Mouse (Mus musculus) heart, postnatal 0 days (tissue): ENCODE data around the gene Fgfr2. TPM values are rescaled to one million over a fixed set of nuclear protein-coding genes. Genes with fewer than 3 reads are reported as not detected.

Experiments
- ATAC-seq: fragments of 200-750 bp; cut with Nextera tagmentation; 2 replicates; pipeline ENCODE4 v1.8.0; 2017; ENCODE audit warnings: low read depth, moderate number of reproducible peaks, moderate library complexity; ENCODE audit not compliant: insufficient read depth
- DNase-seq: peaks from one replicate; pipeline ENCODE4 v3.0.0-alpha.2; 2016; ENCODE audit warnings: low spot score
- H3K27ac ChIP-seq: fragments of 300-500 bp; sonication (generic); 2 replicates; pipeline ENCODE4 v1.5.1; 2014; ENCODE audit warnings: low read depth, mild to moderate bottlenecking
- H3K27me3 ChIP-seq: fragments of 300-500 bp; sonication (generic); 2 replicates; pipeline ENCODE4 v1.6.1; 2014; ENCODE audit warnings: low read length, mixed read lengths; ENCODE audit not compliant: control insufficient read depth, insufficient read depth
- H3K36me3 ChIP-seq: fragments of 300-500 bp; sonication (generic); replicated peaks from 2 replicates; pipeline ENCODE4 v1.6.1; 2014; ENCODE audit warnings: low read length, mixed read lengths; ENCODE audit not compliant: control insufficient read depth, insufficient read depth
- H3K4me1 ChIP-seq: fragments of 300-500 bp; sonication (generic); 2 replicates; pipeline ENCODE4 v1.6.1; 2014; ENCODE audit warnings: antibody characterized with exemption; ENCODE audit not compliant: control insufficient read depth, insufficient read depth
- H3K4me2 ChIP-seq: fragments of 300-500 bp; sonication (generic); 2 replicates; pipeline ENCODE4 v1.6.1; 2014; ENCODE audit warnings: low read depth, mild to moderate bottlenecking, low read length, moderate library complexity
- H3K4me3 ChIP-seq: fragments of 300-500 bp; sonication (generic); 2 replicates; pipeline ENCODE4 v1.5.1; 2014; ENCODE audit warnings: low read depth, low read length
- H3K9ac ChIP-seq: fragments of 300-500 bp; sonication (generic); replicated peaks from 2 replicates; pipeline ENCODE4 v1.6.1; 2014; ENCODE audit warnings: low read depth, low read length, mixed read lengths
- H3K9me3 ChIP-seq: fragments of 300-500 bp; sonication (generic); replicated peaks from 2 replicates; pipeline ENCODE4 v1.6.1; 2016; ENCODE audit warnings: low read length; ENCODE audit not compliant: control insufficient read depth
- CTCF ChIP-seq: IDR thresholded peaks from 2 replicates; pipeline ENCODE4 v1.5.1; 2016; ENCODE audit warnings: antibody characterized with exemption, control low read depth, low read depth
- EP300 ChIP-seq: IDR thresholded peaks from 2 replicates; pipeline ENCODE4 v1.6.1; 2016; ENCODE audit warnings: antibody characterized with exemption, low read depth
- WGBS: fragments of 180-500 bp; shearing (Covaris S2); extraction: QIAGEN DNeasy Blood & Tissue Kit; methylation state at CpG from one replicate; pipeline ENCODE4 v1.1.7; 2014; 5-methylcytosine and 5-hydroxymethylcytosine counted together
- polyA plus RNA-seq: library from polyadenylated mRNA; unstranded; fragments of >200 nt; fragmentation: Nextera tagmentation; extraction: Ambion mirVana; gene quantifications from 2 replicates; pipeline ENCODE4 v1.2.1, GENCODE M21; 2015
- total RNA-seq: library from RNA; depleted of rRNA; stranded (reverse); fragments of >200 nt; gene quantifications from 2 replicates; pipeline ENCODE4 v1.2.3, GENCODE M21; 2014; ENCODE audit warnings: low replicate concordance

Gene Fgfr2
- total and polyA plus RNA-seq, 2 experiments from 2014 or later: 3.8 to 11.5 TPM

- Histone ChIP-seq H3K27ac (no peak overlapping the region), H3K27me3 (no peaks in the 10 kb centered on the region), H3K9ac (no peak overlapping the region), H3K4me3 (no peak overlapping the region), H3K4me1 (peaks cover 7% of the 10 kb centered on the region; the same call in 1 of the 2 replicates), H3K9me3 (no peaks in the 10 kb centered on the region), H3K36me3 (no peaks in the 10 kb centered on the region), H3K4me2 (no peak overlapping the region)
- no peak for DNase-seq
- no peak for TF ChIP-seq EP300
- no peak for TF ChIP-seq CTCF
- WGBS: 74% methylated on average over 5 of the region's 5 CpGs
- ATAC-seq: no peak
Measured at GRCm38 (mm10) chr7:132702492-132703070, 420.6 kb downstream of the Fgfr2 start.

GRCm38 (mm10) chr7:132702024-132702423, 421.1 kb downstream of the Fgfr2 start:
- H3K9me3 ChIP-seq: no peaks in the 10 kb centered on the region
- no peaks in the 10 kb centered on the region for H3K27me3 ChIP-seq
- no peak for ATAC-seq
- no peak for DNase-seq
- H3K27ac ChIP-seq: no peak overlapping the region
- 90% methylated on average over 3 of the region's 3 CpGs for WGBS
- no peaks in the 10 kb centered on the region for H3K36me3 ChIP-seq
- no peak overlapping the region for H3K4me2 ChIP-seq
- no peak overlapping the region for H3K4me3 ChIP-seq
- H3K4me1 ChIP-seq: peaks cover 7% of the 10 kb centered on the region; the same call in 1 of the 2 replicates
- no peak for TF ChIP-seq EP300
- TF ChIP-seq CTCF: no peak
- no peak overlapping the region for H3K9ac ChIP-seq

GRCm38 (mm10) chr7:132701412-132701811, 421.7 kb downstream of the Fgfr2 start:
- Histone ChIP-seq H3K9ac (no peak overlapping the region), H3K27ac (no peak overlapping the region), H3K4me1 (peaks cover 7% of the 10 kb centered on the region; the same call in 1 of the 2 replicates), H3K4me2 (no peak overlapping the region), H3K9me3 (no peaks in the 10 kb centered on the region), H3K27me3 (no peaks in the 10 kb centered on the region), H3K4me3 (no peak overlapping the region), H3K36me3 (no peaks in the 10 kb centered on the region)
- ATAC-seq: no peak
- TF ChIP-seq EP300: no peak
- TF ChIP-seq CTCF: no peak
- WGBS: 62% methylated on average over 3 of the region's 3 CpGs
- DNase-seq: no peak

GRCm38 (mm10) chr7:132700107-132700506, 423.0 kb downstream of the Fgfr2 start:
- no peak overlapping the region for H3K9ac ChIP-seq
- H3K27ac ChIP-seq: no peak overlapping the region
- no peaks in the 10 kb centered on the region for H3K9me3 ChIP-seq

GRCm38 (mm10) chr7:132699639-132700038, 423.5 kb downstream of the Fgfr2 start:
- no peak overlapping the region for H3K9ac ChIP-seq
- no peak for ATAC-seq
- peaks cover 5% of the 10 kb centered on the region; the same call in 1 of the 2 replicates for H3K9me3 ChIP-seq

More at GRCm38 (mm10) chr7:132700107-132700506, 423.0 kb downstream of the Fgfr2 start:
- no peak for TF ChIP-seq EP300
- no peak for TF ChIP-seq CTCF
- Histone ChIP-seq H3K4me1 (peaks cover 7% of the 10 kb centered on the region; the same call in 1 of the 2 replicates), H3K36me3 (no peaks in the 10 kb centered on the region), H3K4me2 (no peak overlapping the region), H3K27me3 (no peaks in the 10 kb centered on the region), H3K4me3 (no peak overlapping the region)
- ATAC-seq: no peak
- DNase-seq: no peak
- WGBS: 76% methylated on average over 4 of the region's 4 CpGs

GRCm38 (mm10) chr7:132699165-132699564, 424.0 kb downstream of the Fgfr2 start:
- Histone ChIP-seq H3K4me3 (no peak overlapping the region), H3K9ac (no peak overlapping the region), H3K4me2 (no peak overlapping the region), H3K27me3 (no peaks in the 10 kb centered on the region), H3K36me3 (0 out of 2 replicates have a peak, but pooled peaks cover 3% of the 10 kb centered on the region), H3K4me1 (peaks cover 7% of the 10 kb centered on the region; the same call in 1 of the 2 replicates), H3K9me3 (peaks cover 6% of the 10 kb centered on the region; the same call in 1 of the 2 replicates), H3K27ac (no peak overlapping the region)
- no peak for ATAC-seq
- TF ChIP-seq EP300: no peak
- TF ChIP-seq CTCF: no peak
- DNase-seq: no peak
- WGBS: 67% methylated on average over 4 of the region's 4 CpGs

More at GRCm38 (mm10) chr7:132699639-132700038, 423.5 kb downstream of the Fgfr2 start:
- Histone ChIP-seq H3K27ac (no peak overlapping the region), H3K4me1 (peaks cover 7% of the 10 kb centered on the region; the same call in 1 of the 2 replicates), H3K36me3 (0 out of 2 replicates have a peak, but pooled peaks cover 3% of the 10 kb centered on the region), H3K4me3 (no peak overlapping the region), H3K27me3 (no peaks in the 10 kb centered on the region), H3K4me2 (no peak overlapping the region)
- TF ChIP-seq CTCF: no peak
- no peak for TF ChIP-seq EP300
- no peak for DNase-seq
